Mouse (Mus musculus): ENCODE measurements around the gene Pam. TPM values are rescaled to one million over a fixed set of nuclear protein-coding genes. Genes with fewer than 3 reads are reported as not detected.
A peak's percentile ranks its signal among the peaks of the same experiment; 100 is the strongest.

Pam gene
- polyA plus RNA-seq (2015; fragmentation: Nextera tagmentation; extraction: Ambion mirVana), result 30.7 and 38.5 TPM in 2 replicates

- Histone ChIP-seq H3K36me3 (ENCODE audit: control insufficient read depth, insufficient read depth, low read length) (no peaks in the 10 kb centered on the region), H3K4me2 (ENCODE audit: low read depth, low read length) (peak within 1 kb of the TSS; percentile 84), H3K4me1 (ENCODE audit: control insufficient read depth, insufficient read depth, low read length) (peaks cover 8% of the 10 kb centered on the region; the same call in 1 of the 2 replicates), H3K9ac (ENCODE audit: low read depth, low read length) (peak within 1 kb of the TSS; percentile 85), H3K27ac (ENCODE audit: low read length) (peak within 1 kb of the TSS; percentile 90), H3K4me3 (ENCODE audit: low read length) (peak within 1 kb of the TSS; percentile 79), H3K9me3 (ENCODE audit: control insufficient read depth, low read length) (no peaks in the 10 kb centered on the region), H3K27me3 (replicated peaks; ENCODE audit: control insufficient read depth, insufficient read depth, low read length) (no peaks in the 10 kb centered on the region)
- under 1% methylated on average over 59 of the region's 82 CpGs for WGBS
- peak; percentile 97 for ATAC-seq
These were observed at the start of gene Pam for GRCm38 (mm10) chr1:98095246-98095990. Gene Pam (minus strand): TSS chr1:98095646.

DNA sequence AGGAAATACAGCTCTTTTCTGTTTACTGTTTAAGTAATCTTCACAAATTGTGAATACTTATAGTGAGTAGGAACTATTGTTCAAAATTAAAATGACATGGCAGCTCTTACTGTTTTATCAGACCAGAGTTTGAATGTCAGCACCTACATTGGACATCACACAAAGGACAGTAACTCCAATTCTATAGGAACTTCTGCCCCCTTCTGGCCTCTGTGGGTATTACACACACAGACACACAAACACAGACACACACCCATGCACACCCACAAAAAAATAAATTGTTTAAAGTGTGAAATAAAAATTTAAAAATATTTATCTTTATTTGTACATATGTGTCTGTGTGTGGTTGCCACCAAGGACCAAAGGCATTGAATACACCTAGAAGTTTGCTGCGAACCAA is 49.4 kb upstream of the Pam start:
- WGBS, result 93% methylated on average over 1 of the region's 1 CpGs
- no peaks in the 10 kb centered on the region for H3K36me3 ChIP-seq (ENCODE audit: control insufficient read depth, insufficient read depth, low read length)
- no peak for ATAC-seq
- H3K4me3 ChIP-seq (ENCODE audit: low read length), result no peak overlapping the region
- no peak overlapping the region for H3K27ac ChIP-seq (ENCODE audit: low read length)
- H3K9me3 ChIP-seq (ENCODE audit: control insufficient read depth, low read length), result no peaks in the 10 kb centered on the region
- H3K9ac ChIP-seq (ENCODE audit: low read depth, low read length), result no peak overlapping the region
- H3K4me1 ChIP-seq (ENCODE audit: control insufficient read depth, insufficient read depth, low read length), result no peaks in the 10 kb centered on the region
- no peak overlapping the region for H3K4me2 ChIP-seq (ENCODE audit: low read depth, low read length)
- no peaks in the 10 kb centered on the region for H3K27me3 ChIP-seq (replicated peaks; ENCODE audit: control insufficient read depth, insufficient read depth, low read length)

DNA sequence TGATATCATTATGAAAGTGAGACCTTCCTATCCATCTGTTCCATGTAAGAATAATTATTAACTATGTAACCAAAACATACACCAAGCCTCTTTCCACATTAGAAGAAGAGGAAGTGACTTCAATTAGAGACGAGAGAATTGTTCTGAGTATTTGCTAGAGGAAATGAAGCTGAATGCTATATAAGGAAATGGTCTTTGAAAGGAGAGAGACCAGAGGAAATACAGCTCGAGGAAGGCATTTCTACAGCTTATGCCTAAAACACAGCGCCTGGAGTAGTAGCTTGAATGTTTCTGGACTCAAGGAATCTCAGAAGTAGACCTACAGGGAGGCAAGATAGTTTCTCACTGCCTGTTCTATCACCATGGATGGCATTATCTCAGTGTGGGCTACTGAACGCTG is 35.8 kb upstream of the Pam start:
- H3K36me3 ChIP-seq (ENCODE audit: control insufficient read depth, insufficient read depth, low read length), result no peaks in the 10 kb centered on the region
- H3K4me1 ChIP-seq (ENCODE audit: control insufficient read depth, insufficient read depth, low read length), result 0 out of 2 replicates have a peak, but pooled peaks cover 5% of the 10 kb centered on the region
- ATAC-seq, result no peak
- no peak overlapping the region for H3K27ac ChIP-seq (ENCODE audit: low read length)
- H3K9me3 ChIP-seq (ENCODE audit: control insufficient read depth, low read length), result no peaks in the 10 kb centered on the region
- no peak overlapping the region for H3K9ac ChIP-seq (ENCODE audit: low read depth, low read length)
- WGBS, result 62% methylated on average over 4 of the region's 4 CpGs
- H3K4me3 ChIP-seq (ENCODE audit: low read length), result no peak overlapping the region
- H3K4me2 ChIP-seq (ENCODE audit: low read depth, low read length), result no peak overlapping the region
- no peaks in the 10 kb centered on the region for H3K27me3 ChIP-seq (replicated peaks; ENCODE audit: control insufficient read depth, insufficient read depth, low read length)

- Histone ChIP-seq H3K9ac (ENCODE audit: low read depth, low read length) (no peak overlapping the region), H3K27ac (ENCODE audit: low read length) (no peak overlapping the region), H3K4me1 (ENCODE audit: control insufficient read depth, insufficient read depth, low read length) (0 out of 2 replicates have a peak, but pooled peaks cover 5% of the 10 kb centered on the region), H3K9me3 (ENCODE audit: control insufficient read depth, low read length) (no peaks in the 10 kb centered on the region), H3K27me3 (replicated peaks; ENCODE audit: control insufficient read depth, insufficient read depth, low read length) (no peaks in the 10 kb centered on the region), H3K36me3 (ENCODE audit: control insufficient read depth, insufficient read depth, low read length) (no peaks in the 10 kb centered on the region), H3K4me2 (ENCODE audit: low read depth, low read length) (no peak overlapping the region), H3K4me3 (ENCODE audit: low read length) (no peak overlapping the region)
- ATAC-seq, result 0 out of 2 replicates have a peak, but pooled peaks have one; percentile 21
- WGBS, result 75% methylated on average over 3 of the region's 3 CpGs
These were observed 34.3 kb upstream of the Pam start for GRCm38 (mm10) chr1:98129561-98130347.

DNA sequence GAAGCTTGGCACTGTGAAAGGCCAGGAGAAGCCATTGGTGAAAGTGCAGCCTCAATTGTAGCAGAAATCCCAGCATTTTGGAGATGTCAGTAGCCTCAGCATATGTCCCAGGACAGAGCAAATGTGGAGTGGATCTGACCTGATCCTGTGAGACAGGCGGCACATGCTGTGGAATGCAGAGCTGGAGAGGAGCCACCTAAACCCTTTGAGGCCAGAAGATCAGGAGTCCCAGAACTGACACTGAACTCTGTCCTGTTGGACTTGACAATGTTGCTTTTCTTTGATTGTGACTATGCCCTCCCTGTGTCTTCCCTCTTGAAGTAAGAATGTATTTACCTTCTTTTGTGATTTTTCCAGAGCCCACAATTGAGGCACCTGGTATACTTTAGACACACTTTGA is 33.7 kb upstream of the Pam start:
- Histone ChIP-seq H3K9me3 (ENCODE audit: control insufficient read depth, low read length) (no peaks in the 10 kb centered on the region), H3K27ac (ENCODE audit: low read length) (0 out of 2 replicates have a peak overlapping the region, but pooled peaks have one; percentile 6), H3K9ac (ENCODE audit: low read depth, low read length) (no peak overlapping the region), H3K4me1 (ENCODE audit: control insufficient read depth, insufficient read depth, low read length) (0 out of 2 replicates have a peak, but pooled peaks cover 5% of the 10 kb centered on the region), H3K4me2 (ENCODE audit: low read depth, low read length) (no peak overlapping the region), H3K27me3 (replicated peaks; ENCODE audit: control insufficient read depth, insufficient read depth, low read length) (no peaks in the 10 kb centered on the region), H3K36me3 (ENCODE audit: control insufficient read depth, insufficient read depth, low read length) (no peaks in the 10 kb centered on the region), H3K4me3 (ENCODE audit: low read length) (no peak overlapping the region)
- peak; percentile 34 for ATAC-seq
- 67% methylated on average over 1 of the region's 1 CpGs for WGBS

- Histone ChIP-seq H3K4me3 (ENCODE audit: low read length) (no peak overlapping the region), H3K9me3 (ENCODE audit: control insufficient read depth, low read length) (no peaks in the 10 kb centered on the region), H3K4me2 (ENCODE audit: low read depth, low read length) (no peak overlapping the region), H3K27ac (ENCODE audit: low read length) (0 out of 2 replicates have a peak overlapping the region, but pooled peaks have one; percentile 37), H3K27me3 (replicated peaks; ENCODE audit: control insufficient read depth, insufficient read depth, low read length) (no peaks in the 10 kb centered on the region), H3K9ac (ENCODE audit: low read depth, low read length) (no peak overlapping the region), H3K4me1 (ENCODE audit: control insufficient read depth, insufficient read depth, low read length) (0 out of 2 replicates have a peak, but pooled peaks cover 5% of the 10 kb centered on the region), H3K36me3 (ENCODE audit: control insufficient read depth, insufficient read depth, low read length) (no peaks in the 10 kb centered on the region)
- peak; percentile 89 for ATAC-seq
These were observed 33.1 kb upstream of the Pam start for GRCm38 (mm10) chr1:98128338-98129096.

- H3K4me2 ChIP-seq (ENCODE audit: low read depth, low read length), result no peak overlapping the region
- no peak overlapping the region for H3K9ac ChIP-seq (ENCODE audit: low read depth, low read length)
- H3K27me3 ChIP-seq (replicated peaks; ENCODE audit: control insufficient read depth, insufficient read depth, low read length), result no peaks in the 10 kb centered on the region
- no peak for ATAC-seq
- 80% methylated on average over 3 of the region's 3 CpGs for WGBS
- H3K36me3 ChIP-seq (ENCODE audit: control insufficient read depth, insufficient read depth, low read length), result no peaks in the 10 kb centered on the region
- no peaks in the 10 kb centered on the region for H3K9me3 ChIP-seq (ENCODE audit: control insufficient read depth, low read length)
- H3K4me3 ChIP-seq (ENCODE audit: low read length), result no peak overlapping the region
- H3K27ac ChIP-seq (ENCODE audit: low read length), result no peak overlapping the region
- 0 out of 2 replicates have a peak, but pooled peaks cover 3% of the 10 kb centered on the region for H3K4me1 ChIP-seq (ENCODE audit: control insufficient read depth, insufficient read depth, low read length)
These were observed 30.8 kb upstream of the Pam start for GRCm38 (mm10) chr1:98126268-98126667.

DNA sequence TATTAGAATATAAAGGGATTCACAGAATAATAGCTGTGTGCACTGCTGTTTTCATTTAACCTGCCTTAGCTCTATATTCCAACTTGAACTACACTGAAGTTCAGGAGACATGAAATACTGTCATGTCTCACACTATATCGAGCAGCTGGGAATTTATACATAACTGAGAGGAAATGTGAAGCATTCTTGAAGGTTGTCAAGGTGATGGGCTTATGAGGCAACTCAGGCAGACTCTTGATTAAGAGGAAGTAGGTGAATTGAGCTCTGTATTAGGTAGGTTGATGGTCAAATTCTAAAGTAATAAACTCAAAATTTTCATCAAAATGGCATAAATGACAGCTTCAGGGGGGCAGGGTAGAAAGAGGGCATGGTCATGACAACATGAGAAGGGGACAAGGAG is 29.3 kb upstream of the Pam start:
- no peaks in the 10 kb centered on the region for H3K36me3 ChIP-seq (ENCODE audit: control insufficient read depth, insufficient read depth, low read length)
- H3K4me1 ChIP-seq (ENCODE audit: control insufficient read depth, insufficient read depth, low read length), result 0 out of 2 replicates have a peak, but pooled peaks cover 2% of the 10 kb centered on the region
- no peaks in the 10 kb centered on the region for H3K9me3 ChIP-seq (ENCODE audit: control insufficient read depth, low read length)
- no peaks in the 10 kb centered on the region for H3K27me3 ChIP-seq (replicated peaks; ENCODE audit: control insufficient read depth, insufficient read depth, low read length)
- ATAC-seq, result no peak
- H3K4me3 ChIP-seq (ENCODE audit: low read length), result no peak overlapping the region
- no peak overlapping the region for H3K4me2 ChIP-seq (ENCODE audit: low read depth, low read length)
- H3K9ac ChIP-seq (ENCODE audit: low read depth, low read length), result no peak overlapping the region
- no peak overlapping the region for H3K27ac ChIP-seq (ENCODE audit: low read length)
- WGBS, result 53% methylated on average over 1 of the region's 1 CpGs

DNA sequence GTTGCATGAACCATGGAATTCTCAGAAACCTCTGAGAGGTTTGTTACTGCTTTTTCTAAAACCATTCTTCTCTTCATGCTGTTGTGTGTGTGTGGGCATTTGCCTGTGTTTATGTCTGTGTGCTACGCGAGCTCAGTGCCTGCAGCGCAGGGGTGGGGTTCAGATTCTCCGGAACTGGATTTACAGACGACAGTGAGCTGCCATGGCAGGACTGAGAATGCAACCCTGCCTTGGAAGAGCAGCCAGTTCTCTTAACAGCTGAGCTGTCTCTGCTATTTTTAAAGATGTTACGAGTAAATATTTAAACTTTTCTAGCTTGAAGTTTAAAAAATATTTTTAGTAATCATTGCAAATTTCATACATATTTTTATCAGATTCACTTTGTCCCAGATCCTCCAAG is 24.1 kb upstream of the Pam start:
- Histone ChIP-seq H3K9me3 (ENCODE audit: control insufficient read depth, low read length) (no peaks in the 10 kb centered on the region), H3K36me3 (ENCODE audit: control insufficient read depth, insufficient read depth, low read length) (no peaks in the 10 kb centered on the region), H3K4me1 (ENCODE audit: control insufficient read depth, insufficient read depth, low read length) (0 out of 2 replicates have a peak, but pooled peaks cover 2% of the 10 kb centered on the region), H3K27ac (ENCODE audit: low read length) (peak overlapping the region; percentile 38), H3K4me2 (ENCODE audit: low read depth, low read length) (no peak overlapping the region), H3K4me3 (ENCODE audit: low read length) (no peak overlapping the region), H3K9ac (ENCODE audit: low read depth, low read length) (no peak overlapping the region), H3K27me3 (replicated peaks; ENCODE audit: control insufficient read depth, insufficient read depth, low read length) (no peaks in the 10 kb centered on the region)
- 48% methylated on average over 6 of the region's 6 CpGs for WGBS
- no peak for ATAC-seq

Measured in intestine, embryonic 16.5 days (tissue).